Mouse (Mus musculus): ENCODE measurements around the gene Arhgef15.

GRCm38 (mm10) chr11:68903775-68904174 is 53.5 kb downstream of the Arhgef15 start:
- TF ChIP-seq POLR2A (IDR thresholded peaks at IDR 0.05; ENCODE audit: insufficient read depth, low read length): no peak
- TF ChIP-seq EP300 (IDR thresholded peaks at IDR 0.05; ENCODE audit: insufficient read depth, low read depth, low read length): no peak
- TF ChIP-seq CTCF (IDR thresholded peaks at IDR 0.05; ENCODE audit: low read depth, low read length): no peak

Measured in ES-Bruce4 (cell line).